Mouse (Mus musculus): ENCODE measurements around the gene Yeats2. TPM values are rescaled to one million over a fixed set of nuclear protein-coding genes. Genes with fewer than 3 reads are reported as not detected.
"Not testable (repeated sequence)": the region's sequence is repeated elsewhere in the genome, so short reads cannot be mapped to it uniquely, and the experiment has no call there.

Gene Yeats2
- 22.6 and 24.0 TPM in 2 replicates for polyA plus RNA-seq (2015; fragmentation: Nextera tagmentation; extraction: Ambion mirVana)

GRCm38 (mm10) chr16:20140772-20141531 is at the start of gene Yeats2:
Gene Yeats2, plus strand, starts transcription at chr16:20141063.
- peak within 1 kb of the TSS; percentile 73 for H3K9ac ChIP-seq
- under 1% methylated on average over 80 of the region's 92 CpGs for WGBS
- H3K4me2 ChIP-seq: peak within 1 kb of the TSS; percentile 79
- H3K27ac ChIP-seq (replicated peaks): peak within 1 kb of the TSS; percentile 95
- peak within 1 kb of the TSS; percentile 68 for H3K4me3 ChIP-seq
- no peaks in the 10 kb centered on the region for H3K36me3 ChIP-seq
- peak; percentile 97 for ATAC-seq (ENCODE audit: low FRiP score, low read depth)
- peaks cover 18% of the 10 kb centered on the region for H3K4me1 ChIP-seq (replicated peaks)
- no peaks in the 10 kb centered on the region for H3K27me3 ChIP-seq
- no peaks in the 10 kb centered on the region for H3K9me3 ChIP-seq

GRCm38 (mm10) chr16:20095966-20096365 is 44.9 kb upstream of the Yeats2 start:
- H3K36me3 ChIP-seq: no peaks in the 10 kb centered on the region
- H3K4me2 ChIP-seq: no peak overlapping the region
- no peak overlapping the region for H3K9ac ChIP-seq
- H3K27ac ChIP-seq (replicated peaks): no peak overlapping the region
- no peak for ATAC-seq (ENCODE audit: low FRiP score, low read depth)
- H3K4me1 ChIP-seq (replicated peaks): peaks cover 12% of the 10 kb centered on the region
- no peaks in the 10 kb centered on the region for H3K9me3 ChIP-seq
- no peak overlapping the region for H3K4me3 ChIP-seq
- WGBS: 72% methylated on average over 2 of the region's 2 CpGs
- H3K27me3 ChIP-seq: no peaks in the 10 kb centered on the region

GRCm38 (mm10) chr16:20097069-20097710 is 43.7 kb upstream of the Yeats2 start, which contains the start of gene Klhl24:
Gene Klhl24, plus strand, starts transcription at chr16:20097542.
- under 1% methylated on average over 29 of the region's 29 CpGs for WGBS
- H3K4me3 ChIP-seq: peak within 1 kb of the TSS; percentile 91

GRCm38 (mm10) chr16:20097711-20098374 is 43.0 kb upstream of the Yeats2 start:
- H3K4me1 ChIP-seq (replicated peaks): peaks cover 12% of the 10 kb centered on the region
- H3K27me3 ChIP-seq: no peaks in the 10 kb centered on the region
- peak overlapping the region; percentile 63 for H3K4me2 ChIP-seq
- peak overlapping the region; percentile 97 for H3K27ac ChIP-seq (replicated peaks)
- peak overlapping the region; percentile 97 for H3K9ac ChIP-seq
- peak overlapping the region; percentile 91 for H3K4me3 ChIP-seq
- no peaks in the 10 kb centered on the region for H3K9me3 ChIP-seq
- peak; percentile 87 for ATAC-seq (ENCODE audit: low FRiP score, low read depth)
- H3K36me3 ChIP-seq: peaks cover 6% of the 10 kb centered on the region
- WGBS: under 1% methylated on average over 60 of the region's 61 CpGs

More at GRCm38 (mm10) chr16:20097069-20097710, 43.7 kb upstream of the Yeats2 start, which contains the start of gene Klhl24:
- Histone ChIP-seq H3K27ac (replicated peaks) (peak within 1 kb of the TSS; percentile 97), H3K27me3 (no peaks in the 10 kb centered on the region), H3K9me3 (no peaks in the 10 kb centered on the region), H3K36me3 (no peaks in the 10 kb centered on the region), H3K4me2 (peak within 1 kb of the TSS; percentile 63), H3K4me1 (replicated peaks) (peaks cover 12% of the 10 kb centered on the region), H3K9ac (peak within 1 kb of the TSS; percentile 97)
- ATAC-seq (ENCODE audit: low FRiP score, low read depth): peak; percentile 96

DNA sequence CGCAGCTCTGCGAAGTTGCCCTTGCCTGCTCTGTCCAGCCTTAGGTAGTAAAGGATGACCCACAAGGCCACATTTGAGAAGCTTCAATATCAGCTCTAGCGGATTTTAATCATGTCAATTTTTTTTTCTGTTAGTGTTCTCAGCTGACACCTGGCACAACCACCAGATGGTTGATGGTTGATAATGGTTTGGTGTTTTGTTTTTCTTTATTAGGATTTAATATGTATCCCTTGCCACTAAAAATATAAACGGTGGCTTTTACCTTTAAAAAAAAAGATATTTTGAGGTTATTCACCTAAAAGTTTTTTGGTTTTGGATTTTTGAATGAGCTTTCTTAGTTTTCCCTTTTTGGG is 42.5 kb upstream of the Yeats2 start:
- Histone ChIP-seq H3K9me3 (peaks cover 3% of the 10 kb centered on the region), H3K36me3 (peaks cover 9% of the 10 kb centered on the region), H3K4me3 (peak overlapping the region; percentile 91), H3K27me3 (no peaks in the 10 kb centered on the region), H3K4me2 (peak overlapping the region; percentile 63), H3K4me1 (replicated peaks) (peaks cover 12% of the 10 kb centered on the region), H3K27ac (replicated peaks) (peak overlapping the region; percentile 97), H3K9ac (peak overlapping the region; percentile 97)
- ATAC-seq (ENCODE audit: low FRiP score, low read depth): no peak
- WGBS: 6% methylated on average over 4 of the region's 4 CpGs

GRCm38 (mm10) chr16:20098866-20099629 is 41.8 kb upstream of the Yeats2 start:
- ATAC-seq (ENCODE audit: low FRiP score, low read depth): no peak
- H3K9ac ChIP-seq: peak overlapping the region; percentile 97; the same call in 1 of the 2 replicates
- 93% methylated on average over 6 of the region's 6 CpGs for WGBS
- H3K36me3 ChIP-seq: peaks cover 16% of the 10 kb centered on the region
- peak overlapping the region; percentile 63 for H3K4me2 ChIP-seq
- H3K9me3 ChIP-seq: peaks cover 9% of the 10 kb centered on the region
- no peak overlapping the region for H3K27ac ChIP-seq (replicated peaks)
- peaks cover 12% of the 10 kb centered on the region for H3K4me1 ChIP-seq (replicated peaks)
- no peaks in the 10 kb centered on the region for H3K27me3 ChIP-seq
- H3K4me3 ChIP-seq: peak overlapping the region; percentile 91

DNA sequence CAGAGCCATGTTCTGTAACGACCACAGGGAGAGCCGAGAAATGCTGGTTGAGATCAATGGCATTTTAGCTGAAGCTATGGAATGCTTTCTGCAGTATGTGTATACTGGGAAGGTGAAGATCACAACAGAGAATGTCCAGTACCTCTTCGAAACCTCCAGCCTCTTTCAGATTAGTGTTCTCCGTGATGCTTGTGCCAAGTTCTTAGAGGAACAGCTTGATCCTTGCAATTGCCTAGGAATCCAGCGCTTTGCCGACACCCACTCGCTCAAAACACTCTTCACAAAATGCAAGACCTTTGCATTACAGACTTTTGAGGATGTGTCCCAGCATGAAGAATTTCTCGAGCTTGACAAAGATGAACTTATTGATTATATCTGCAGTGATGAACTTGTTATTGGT is 33.9 kb upstream of the Yeats2 start:
- no peak overlapping the region for H3K27ac ChIP-seq (replicated peaks)

GRCm38 (mm10) chr16:20108961-20109360 is 31.9 kb upstream of the Yeats2 start:
- Histone ChIP-seq H3K36me3 (peaks cover 71% of the 10 kb centered on the region), H3K4me3 (no peak overlapping the region), H3K9me3 (peaks cover 3% of the 10 kb centered on the region; the same call in 1 of the 2 replicates), H3K27ac (replicated peaks) (no peak overlapping the region), H3K4me1 (replicated peaks) (peaks cover 16% of the 10 kb centered on the region), H3K9ac (no peak overlapping the region), H3K27me3 (no peaks in the 10 kb centered on the region), H3K4me2 (no peak overlapping the region)
- 94% methylated on average over 6 of the region's 6 CpGs for WGBS
- ATAC-seq (ENCODE audit: low FRiP score, low read depth): peak; percentile 43; the same call in 1 of the 2 replicates

More for the DNA sequence above, 33.9 kb upstream of the Yeats2 start:
- H3K27me3 ChIP-seq: no peaks in the 10 kb centered on the region
- H3K4me3 ChIP-seq: no peak overlapping the region
- no peak overlapping the region for H3K4me2 ChIP-seq
- peaks cover 13% of the 10 kb centered on the region for H3K4me1 ChIP-seq (replicated peaks)
- no peak for ATAC-seq (ENCODE audit: low FRiP score, low read depth)
- peaks cover 11% of the 10 kb centered on the region for H3K9me3 ChIP-seq
- no peak overlapping the region for H3K9ac ChIP-seq
- peaks cover 79% of the 10 kb centered on the region for H3K36me3 ChIP-seq
- WGBS: 95% methylated on average over 8 of the region's 8 CpGs

GRCm38 (mm10) chr16:20112649-20113048 is 28.2 kb upstream of the Yeats2 start:
- H3K9ac ChIP-seq: no peak overlapping the region
- no peak; the same call in 1 of the 2 replicates for ATAC-seq (ENCODE audit: low FRiP score, low read depth)
- 64% methylated on average over 2 of the region's 2 CpGs for WGBS
- H3K27me3 ChIP-seq: no peaks in the 10 kb centered on the region
- H3K4me1 ChIP-seq (replicated peaks): peaks cover 16% of the 10 kb centered on the region
- no peak overlapping the region for H3K4me2 ChIP-seq
- H3K4me3 ChIP-seq: no peak overlapping the region
- no peak overlapping the region for H3K27ac ChIP-seq (replicated peaks)
- H3K9me3 ChIP-seq: no peaks in the 10 kb centered on the region
- H3K36me3 ChIP-seq: peaks cover 67% of the 10 kb centered on the region

DNA sequence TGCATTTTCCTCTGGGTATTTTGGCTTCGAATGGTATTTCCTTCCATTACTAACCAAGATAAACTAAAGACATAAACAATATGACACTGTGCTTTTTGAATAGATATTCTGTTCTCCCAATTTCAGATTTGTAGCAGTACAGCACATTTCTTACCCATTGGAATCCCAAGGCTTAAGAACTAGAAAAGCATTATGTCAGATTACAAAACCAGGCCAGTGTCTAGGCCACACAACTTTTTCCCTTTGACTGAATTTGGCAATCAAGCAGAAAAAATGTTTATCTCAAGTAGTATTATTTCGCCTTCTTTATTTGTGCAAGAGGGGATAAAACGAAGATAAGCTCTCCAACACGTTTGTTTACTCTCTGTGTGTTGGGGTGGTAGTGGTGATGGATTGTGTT is 24.8 kb upstream of the Yeats2 start:
- Histone ChIP-seq H3K4me3 (no peak overlapping the region), H3K4me2 (no peak overlapping the region), H3K27me3 (no peaks in the 10 kb centered on the region), H3K9me3 (no peaks in the 10 kb centered on the region), H3K27ac (replicated peaks) (no peak overlapping the region), H3K9ac (no peak overlapping the region), H3K36me3 (peaks cover 69% of the 10 kb centered on the region), H3K4me1 (replicated peaks) (peaks cover 12% of the 10 kb centered on the region)
- ATAC-seq (ENCODE audit: low FRiP score, low read depth): no peak
- 87% methylated on average over 4 of the region's 4 CpGs for WGBS

GRCm38 (mm10) chr16:20126319-20126883 is 14.5 kb upstream of the Yeats2 start:
- H3K27ac ChIP-seq (replicated peaks); H3K27me3 ChIP-seq; H3K9me3 ChIP-seq; H3K9ac ChIP-seq; H3K4me3 ChIP-seq; H3K4me1 ChIP-seq (replicated peaks); H3K4me2 ChIP-seq; ATAC-seq (ENCODE audit: low FRiP score, low read depth): not testable (repeated sequence)
- peaks cover 40% of the 10 kb centered on the region for H3K36me3 ChIP-seq
- 90% methylated on average over 10 of the region's 10 CpGs for WGBS
